Mouse (Mus musculus) liver, embryonic 14.5 days (tissue): ENCODE data around the gene Ago1.

Experiments used
- CTCF ChIP-seq: IDR thresholded peaks from 2 replicates; pipeline ENCODE4 v1.5.1; 2016; ENCODE audit warnings: antibody characterized with exemption, low read depth, control low read depth
- EP300 ChIP-seq: IDR thresholded peaks from 2 replicates; pipeline ENCODE4 v1.6.1; 2016; ENCODE audit warnings: antibody characterized with exemption, low read depth

GRCm38 (mm10) chr4:126480288-126480687 is 11.9 kb upstream of the Ago1 start:
- TF ChIP-seq EP300, result no peak
- TF ChIP-seq CTCF, result no peak
